Mouse (Mus musculus) lung, embryonic 15.5 days (tissue): ENCODE measurements around the gene H1f0. TPM values are rescaled to one million over a fixed set of nuclear protein-coding genes. Genes with fewer than 3 reads are reported as not detected.
"Not testable (repeated sequence)": the region's sequence is repeated elsewhere in the genome, so short reads cannot be mapped to it uniquely, and the experiment has no call there.

Experiments
- ATAC-seq: fragments of 200-750 bp; cut with Nextera tagmentation; 2 replicates; pipeline ENCODE4 v1.8.0; 2017; ENCODE audit warnings: moderate number of reproducible peaks, borderline replicate concordance; ENCODE audit not compliant: low FRiP score, low TSS enrichment; ENCODE audit errors: extremely low read depth
- H3K27ac ChIP-seq: fragments of 300-500 bp; sonication (generic); 2 replicates; pipeline ENCODE4 v1.5.1; 2015; ENCODE audit warnings: moderate library complexity, mild to moderate bottlenecking, inconsistent platforms
- H3K27me3 ChIP-seq: fragments of 300-500 bp; sonication (generic); 2 replicates; pipeline ENCODE4 v1.6.1; 2015; ENCODE audit warnings: inconsistent platforms
- H3K36me3 ChIP-seq: fragments of 300-500 bp; sonication (generic); 2 replicates; pipeline ENCODE4 v1.6.1; 2015; ENCODE audit warnings: inconsistent platforms
- H3K4me1 ChIP-seq: fragments of 300-500 bp; sonication (generic); 2 replicates; pipeline ENCODE4 v1.6.1; 2015; ENCODE audit warnings: inconsistent platforms
- H3K4me2 ChIP-seq: fragments of 300-500 bp; sonication (generic); 2 replicates; pipeline ENCODE4 v1.6.1; 2015; ENCODE audit warnings: inconsistent platforms, mild to moderate bottlenecking, moderate library complexity
- H3K4me3 ChIP-seq: fragments of 300-500 bp; sonication (generic); 2 replicates; pipeline ENCODE4 v1.5.1; 2015; ENCODE audit warnings: mild to moderate bottlenecking, inconsistent platforms
- H3K9ac ChIP-seq: fragments of 300-500 bp; sonication (generic); 2 replicates; pipeline ENCODE4 v1.6.1; 2015; ENCODE audit warnings: inconsistent platforms
- H3K9me3 ChIP-seq: fragments of 300-500 bp; sonication (generic); 2 replicates; pipeline ENCODE4 v1.6.1; 2016; ENCODE audit warnings: inconsistent platforms
- WGBS: fragments of 180-500 bp; shearing (Covaris S2); methylation state at CpG from one replicate; pipeline ENCODE4 v1.1.7; 2015; 5-methylcytosine and 5-hydroxymethylcytosine counted together
- polyA plus RNA-seq: library from polyadenylated mRNA; unstranded; fragments of >200 nt; fragmentation: Nextera tagmentation; extraction: Ambion mirVana; gene quantifications from 2 replicates; pipeline ENCODE4 v1.2.1, GENCODE M21; 2015

H1f0 gene
- polyA plus RNA-seq, 1 experiment from 2014 or later: 560 TPM

DNA sequence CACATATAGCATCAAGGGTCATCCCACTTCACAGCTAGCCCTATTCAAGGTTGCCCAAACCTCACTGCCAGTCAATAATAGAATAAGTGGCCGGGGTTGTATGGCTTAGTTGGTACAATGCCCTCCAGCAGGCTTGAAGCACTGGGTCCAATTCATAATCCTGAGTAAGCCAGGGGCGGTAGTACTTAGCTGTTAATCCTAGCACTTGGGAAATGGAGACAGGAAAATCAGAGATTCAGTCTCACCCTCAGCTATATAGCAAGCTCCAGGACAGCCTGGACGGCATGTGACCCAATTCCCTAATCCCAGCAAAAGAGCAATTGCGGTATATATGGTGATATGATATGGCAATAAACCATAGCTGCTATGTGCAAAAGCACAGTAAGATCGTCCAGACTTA, 21.2 kb upstream of the H1f0 start:
- no peak overlapping the region for H3K9ac ChIP-seq
- no peak overlapping the region for H3K4me2 ChIP-seq
- no peaks in the 10 kb centered on the region for H3K27me3 ChIP-seq
- no peak for ATAC-seq
- H3K9me3 ChIP-seq: no peaks in the 10 kb centered on the region
- 84% methylated on average over 5 of the region's 5 CpGs for WGBS
- H3K4me1 ChIP-seq: no peaks in the 10 kb centered on the region
- no peak overlapping the region for H3K27ac ChIP-seq
- peaks cover 42% of the 10 kb centered on the region for H3K36me3 ChIP-seq
- no peak overlapping the region for H3K4me3 ChIP-seq

DNA sequence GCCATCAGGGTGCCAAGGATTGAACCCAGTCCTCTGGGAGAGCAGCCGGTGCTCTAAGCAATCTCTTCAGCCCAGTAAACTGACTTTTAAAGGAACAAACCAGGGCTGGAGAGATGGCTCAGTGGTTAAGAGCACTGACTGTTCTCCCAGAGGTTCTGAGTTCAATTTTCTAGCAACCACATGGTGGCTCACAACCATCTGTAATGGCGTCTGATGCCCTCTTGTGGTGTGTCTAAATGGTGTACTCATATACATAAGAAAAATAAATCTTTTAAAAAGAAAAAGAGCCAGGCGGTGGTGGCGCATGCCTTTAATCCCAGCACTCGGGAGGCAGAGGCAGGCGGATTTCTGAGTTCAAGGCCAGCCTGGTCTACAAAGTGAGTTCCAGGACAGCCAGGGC, 20.4 kb upstream of the H1f0 start:
- ATAC-seq, H3K4me3 ChIP-seq, H3K9ac ChIP-seq, H3K9me3 ChIP-seq, H3K27me3 ChIP-seq, H3K4me1 ChIP-seq, H3K4me2 ChIP-seq, H3K27ac ChIP-seq: not testable (repeated sequence)
- peaks cover 36% of the 10 kb centered on the region for H3K36me3 ChIP-seq
- WGBS: 87% methylated on average over 6 of the region's 6 CpGs

DNA sequence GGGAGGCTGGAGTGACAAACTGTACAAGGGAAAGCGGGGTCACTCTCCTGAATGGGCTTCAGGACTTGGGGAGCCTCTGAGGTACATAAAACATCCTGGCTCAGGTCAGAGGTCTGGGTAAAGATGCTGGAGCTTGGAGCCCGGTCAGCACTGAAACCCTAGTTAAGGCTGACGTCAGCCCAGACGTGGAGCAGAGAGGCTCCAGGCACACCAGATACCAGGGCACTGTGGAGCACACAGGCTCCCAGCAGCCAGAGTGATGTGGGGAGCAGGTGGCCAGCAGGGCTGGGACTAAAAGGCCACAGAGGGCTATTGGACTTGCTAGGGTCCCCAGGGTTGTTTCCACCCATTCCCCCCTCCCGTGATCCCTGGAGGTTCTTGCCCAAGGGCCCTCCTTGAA, 18.5 kb upstream of the H1f0 start:
- H3K36me3 ChIP-seq: peaks cover 17% of the 10 kb centered on the region
- no peaks in the 10 kb centered on the region for H3K9me3 ChIP-seq
- H3K27me3 ChIP-seq: no peaks in the 10 kb centered on the region
- H3K4me1 ChIP-seq: no peaks in the 10 kb centered on the region
- H3K27ac ChIP-seq: no peak overlapping the region
- H3K4me2 ChIP-seq: no peak overlapping the region
- H3K9ac ChIP-seq: no peak overlapping the region
- WGBS: 61% methylated on average over 5 of the region's 5 CpGs
- no peak overlapping the region for H3K4me3 ChIP-seq
- ATAC-seq: no peak

DNA sequence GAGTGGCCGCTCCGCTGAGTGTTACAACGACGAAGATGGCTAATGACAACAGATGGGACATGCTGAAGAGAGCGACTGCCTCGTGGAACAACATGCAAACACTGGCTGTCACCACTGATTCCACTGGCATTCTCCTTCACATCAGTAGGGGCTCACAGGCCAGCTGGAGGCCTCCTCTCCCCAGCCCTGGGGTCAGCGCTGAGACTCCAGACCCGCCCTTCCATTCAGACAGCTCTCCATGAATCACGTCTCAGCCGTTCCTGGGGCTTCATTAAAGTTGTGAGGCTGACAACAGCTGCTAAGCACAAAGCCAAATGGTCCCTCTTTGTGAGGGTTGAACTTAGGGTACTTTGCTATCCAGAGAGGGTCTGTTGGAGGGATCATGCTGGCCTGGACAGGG, 16.7 kb upstream of the H1f0 start:
- no peak overlapping the region for H3K4me3 ChIP-seq
- no peak for ATAC-seq
- WGBS: 50% methylated on average over 10 of the region's 10 CpGs
- H3K27me3 ChIP-seq: no peaks in the 10 kb centered on the region
- H3K27ac ChIP-seq: no peak overlapping the region
- H3K9ac ChIP-seq: no peak overlapping the region
- no peaks in the 10 kb centered on the region for H3K4me1 ChIP-seq
- no peaks in the 10 kb centered on the region for H3K9me3 ChIP-seq
- H3K4me2 ChIP-seq: no peak overlapping the region
- H3K36me3 ChIP-seq: peaks cover under 1% of the 10 kb centered on the region; the same call in 1 of the 2 replicates

DNA sequence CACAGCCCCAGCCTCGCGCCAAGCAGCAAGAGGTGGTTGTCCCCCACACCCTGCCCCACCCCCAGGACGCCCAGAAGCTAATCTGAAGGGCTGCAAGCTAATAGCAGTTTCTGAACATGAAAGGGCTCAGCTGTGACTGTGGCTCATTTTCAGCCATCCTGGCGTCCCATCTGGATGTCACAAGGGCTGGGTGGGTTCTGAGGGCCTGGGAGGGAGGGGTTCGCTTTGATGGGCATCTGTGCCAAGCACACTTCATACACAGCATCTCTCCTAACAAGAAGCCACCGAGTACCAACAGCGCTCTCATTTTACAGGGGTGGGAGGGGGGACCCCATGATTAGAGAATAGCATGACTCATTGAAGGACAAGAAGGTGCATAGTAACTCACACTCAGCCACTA, 14.9 kb upstream of the H1f0 start:
- H3K36me3 ChIP-seq: no peaks in the 10 kb centered on the region
- H3K27ac ChIP-seq: no peak overlapping the region
- no peaks in the 10 kb centered on the region for H3K4me1 ChIP-seq
- H3K4me3 ChIP-seq: no peak overlapping the region
- H3K9ac ChIP-seq: no peak overlapping the region
- no peak overlapping the region for H3K4me2 ChIP-seq
- H3K9me3 ChIP-seq: no peaks in the 10 kb centered on the region
- 58% methylated on average over 7 of the region's 7 CpGs for WGBS
- ATAC-seq: no peak
- no peaks in the 10 kb centered on the region for H3K27me3 ChIP-seq

DNA sequence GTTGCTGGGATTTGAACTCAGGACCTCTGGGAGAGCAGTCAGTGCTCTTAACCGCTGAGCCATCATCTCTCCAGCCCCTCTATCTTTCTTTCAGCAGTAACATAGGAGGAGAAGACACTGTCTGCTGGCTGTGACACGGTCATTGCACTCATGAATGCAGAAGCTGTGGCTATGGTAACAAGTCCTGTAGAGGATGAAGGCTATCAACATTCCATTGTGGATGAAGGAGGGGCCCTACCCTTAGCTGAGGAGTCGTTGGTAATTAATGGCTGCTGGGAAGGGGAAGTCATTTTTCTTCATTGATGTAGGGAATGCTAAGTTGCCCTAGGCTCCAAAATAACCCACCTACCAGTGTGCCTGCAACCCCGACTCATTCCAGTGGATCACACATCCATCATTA, 10.1 kb upstream of the H1f0 start:
- Histone ChIP-seq H3K4me3 (no peak overlapping the region), H3K27ac (no peak overlapping the region), H3K4me1 (0 out of 2 replicates have a peak, but pooled peaks cover 3% of the 10 kb centered on the region), H3K4me2 (no peak overlapping the region), H3K36me3 (no peaks in the 10 kb centered on the region), H3K27me3 (no peaks in the 10 kb centered on the region), H3K9me3 (no peaks in the 10 kb centered on the region), H3K9ac (no peak overlapping the region)
- WGBS: 26% methylated on average over 4 of the region's 4 CpGs
- ATAC-seq: no peak

DNA sequence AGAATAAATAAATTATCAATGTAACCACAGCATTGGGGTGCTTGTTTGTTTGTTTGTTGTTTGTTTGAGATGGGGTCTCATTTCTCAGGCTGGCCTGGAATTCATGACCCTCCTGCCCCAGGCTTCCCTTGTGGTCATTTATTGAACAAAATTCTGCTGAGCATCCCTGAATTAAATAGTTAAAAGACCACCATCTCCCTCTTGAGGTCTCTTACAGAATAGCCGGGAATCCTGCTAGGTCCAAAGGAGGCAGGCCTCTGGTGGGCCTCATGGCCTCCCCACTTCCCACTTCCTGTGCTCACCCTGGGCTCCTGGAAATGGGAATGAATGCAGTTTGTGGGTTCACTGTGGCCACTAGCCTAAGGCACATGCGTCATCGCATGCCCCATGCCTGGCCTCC, 9.4 kb upstream of the H1f0 start:
- H3K27ac ChIP-seq: no peak overlapping the region
- H3K4me1 ChIP-seq: 0 out of 2 replicates have a peak, but pooled peaks cover 3% of the 10 kb centered on the region
- no peaks in the 10 kb centered on the region for H3K36me3 ChIP-seq
- no peak overlapping the region for H3K9ac ChIP-seq
- WGBS: 61% methylated on average over 3 of the region's 3 CpGs
- H3K4me3 ChIP-seq: no peak overlapping the region
- H3K27me3 ChIP-seq: no peaks in the 10 kb centered on the region
- no peak overlapping the region for H3K4me2 ChIP-seq
- ATAC-seq: no peak
- H3K9me3 ChIP-seq: no peaks in the 10 kb centered on the region

DNA sequence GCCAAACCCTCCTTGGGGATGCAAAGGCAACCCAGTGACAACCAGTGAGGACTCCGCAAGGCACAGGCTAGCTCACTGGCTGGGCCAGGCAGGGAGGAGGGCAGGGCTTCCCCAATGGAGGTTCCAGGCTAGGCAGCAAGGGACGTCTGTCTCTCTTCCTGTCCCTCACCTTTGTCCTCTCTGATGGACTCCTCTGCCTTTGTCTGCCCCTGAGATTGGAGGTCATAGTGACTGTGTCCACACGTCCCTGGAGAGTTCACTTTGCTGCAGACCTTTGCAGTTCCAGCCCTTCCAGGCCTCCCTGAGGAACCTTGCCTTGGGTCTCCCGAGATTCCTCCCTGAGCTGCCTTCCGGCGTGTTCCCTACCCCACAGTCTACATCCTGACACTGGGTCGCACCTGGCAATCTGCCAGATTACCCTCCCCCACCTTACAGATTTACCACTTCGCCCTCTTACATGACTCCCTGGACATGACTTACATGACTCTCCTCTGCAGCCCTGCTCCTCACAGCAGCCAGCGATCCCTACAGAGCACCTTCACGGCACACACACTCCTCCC, 5.5 kb upstream of the H1f0 start:
- H3K9me3 ChIP-seq: no peaks in the 10 kb centered on the region

DNA sequence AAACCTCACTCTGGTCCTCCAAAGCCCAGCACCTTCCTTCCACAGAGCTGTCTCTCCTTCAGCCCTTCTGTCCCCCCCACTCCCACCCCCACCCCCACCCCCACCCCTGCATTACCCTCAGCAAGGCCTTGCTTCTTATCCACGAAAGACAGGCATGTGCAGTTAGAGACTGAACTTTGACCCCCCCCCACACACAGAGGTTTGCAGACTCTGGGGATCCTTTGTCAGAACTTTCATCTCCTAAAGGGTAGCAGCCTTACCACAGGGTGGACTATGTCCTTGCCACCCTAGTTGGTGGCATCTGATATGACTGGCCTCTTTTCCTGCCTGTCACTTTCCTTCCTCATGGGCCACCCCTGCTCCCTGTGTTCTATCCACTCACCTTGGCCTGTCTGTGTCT, 4.9 kb upstream of the H1f0 start:
- Histone ChIP-seq H3K27ac (no peak overlapping the region), H3K4me2 (no peak overlapping the region), H3K9ac (no peak overlapping the region), H3K9me3 (no peaks in the 10 kb centered on the region), H3K4me1 (peaks cover 25% of the 10 kb centered on the region), H3K27me3 (no peaks in the 10 kb centered on the region), H3K4me3 (no peak overlapping the region), H3K36me3 (no peaks in the 10 kb centered on the region)
- ATAC-seq: no peak
- WGBS: 27% methylated on average over 1 of the region's 1 CpGs

More for the DNA sequence above, 5.5 kb upstream of the H1f0 start:
- no peak overlapping the region for H3K27ac ChIP-seq
- H3K27me3 ChIP-seq: no peaks in the 10 kb centered on the region
- H3K36me3 ChIP-seq: no peaks in the 10 kb centered on the region
- H3K4me3 ChIP-seq: no peak overlapping the region
- WGBS: 43% methylated on average over 10 of the region's 10 CpGs
- H3K4me2 ChIP-seq: no peak overlapping the region
- H3K4me1 ChIP-seq: peaks cover 25% of the 10 kb centered on the region
- H3K9ac ChIP-seq: no peak overlapping the region
- ATAC-seq: no peak

DNA sequence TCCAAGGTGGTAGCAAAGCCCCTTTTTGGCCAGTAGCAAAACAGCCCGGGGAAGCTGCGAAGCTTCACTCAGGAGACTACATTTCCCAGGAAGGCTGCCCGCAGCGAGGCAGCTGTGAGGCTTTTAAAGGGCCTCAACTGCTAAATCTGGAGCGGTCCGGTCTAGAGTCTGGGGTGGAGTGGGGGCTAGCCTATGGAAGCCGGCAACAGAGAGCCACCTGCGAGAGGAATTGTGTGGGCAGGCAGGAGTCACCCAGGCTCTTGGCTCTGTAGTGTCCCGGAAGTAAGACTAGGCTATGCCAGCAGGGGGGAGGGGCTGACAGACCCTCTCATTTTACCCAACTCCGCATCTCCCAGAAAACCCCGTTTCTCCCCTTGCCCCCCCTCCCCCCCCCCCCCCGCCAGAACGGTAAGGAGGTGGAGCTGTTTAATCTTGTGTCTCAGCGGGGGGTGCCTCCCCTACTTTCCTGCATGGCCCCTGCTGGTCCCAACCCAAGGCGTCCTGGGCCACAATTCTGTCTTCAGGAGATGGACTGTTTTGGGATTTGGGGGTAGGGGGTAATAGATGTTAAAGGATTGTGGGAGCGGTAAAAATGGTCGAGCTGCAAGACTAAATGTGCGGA, 2.5 kb upstream of the H1f0 start:
- Histone ChIP-seq H3K4me2 (peak overlapping the region; percentile 26), H3K4me1 (peaks cover 26% of the 10 kb centered on the region), H3K36me3 (no peaks in the 10 kb centered on the region), H3K9ac (0 out of 2 replicates have a peak overlapping the region, but pooled peaks have one; percentile 0), H3K27ac (no peak overlapping the region), H3K27me3 (no peaks in the 10 kb centered on the region), H3K4me3 (no peak overlapping the region), H3K9me3 (no peaks in the 10 kb centered on the region)
- ATAC-seq: no peak
- WGBS: 16% methylated on average over 16 of the region's 18 CpGs

DNA sequence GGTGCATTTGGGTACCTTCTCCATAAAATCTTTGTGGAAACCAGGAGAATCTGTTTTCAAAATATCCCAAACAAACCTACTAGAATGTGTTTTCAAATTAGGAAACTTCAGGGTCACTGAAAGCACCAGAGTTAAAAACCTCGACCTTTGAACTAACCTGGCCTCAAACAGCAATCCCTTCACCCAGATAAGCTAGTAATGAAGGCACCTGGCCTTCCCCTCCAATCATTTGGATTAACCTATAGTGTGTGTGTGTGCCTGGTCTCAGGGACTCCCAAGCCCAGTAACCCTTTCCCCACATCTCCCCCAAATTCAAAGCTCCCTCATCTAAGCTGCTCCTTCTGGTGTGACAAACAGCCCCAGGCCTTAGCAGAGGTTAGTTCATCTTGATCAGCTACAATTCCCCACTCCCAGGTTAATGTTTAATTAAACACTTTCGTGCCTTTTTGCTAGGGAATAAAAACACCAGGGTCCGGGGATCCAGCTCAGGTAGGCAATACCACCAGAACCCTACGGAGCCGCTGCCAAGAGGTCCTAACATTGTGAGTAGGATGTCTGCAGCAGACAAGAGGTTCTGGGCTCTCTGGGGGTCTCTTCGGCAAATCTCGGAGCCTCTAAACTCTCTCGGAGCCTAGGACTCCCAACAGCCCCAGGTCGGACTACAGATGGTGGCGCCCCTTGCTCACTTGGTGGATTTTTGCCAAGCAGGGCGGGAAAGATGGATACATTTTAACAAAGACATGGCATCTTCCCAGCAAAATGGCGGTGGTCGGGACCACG, 1.5 kb upstream of the H1f0 start:
- Histone ChIP-seq H3K36me3 (no peaks in the 10 kb centered on the region), H3K4me3 (peak overlapping the region; percentile 83), H3K9ac (no peak overlapping the region), H3K4me1 (peaks cover 34% of the 10 kb centered on the region), H3K27ac (no peak overlapping the region), H3K27me3 (no peaks in the 10 kb centered on the region), H3K9me3 (no peaks in the 10 kb centered on the region), H3K4me2 (peak overlapping the region; percentile 98)
- ATAC-seq: no peak
- WGBS: 45% methylated on average over 14 of the region's 14 CpGs
